Mouse (Mus musculus): ENCODE data around the gene Fis1. TPM values are rescaled to one million over a fixed set of nuclear protein-coding genes. Genes with fewer than 3 reads are reported as not detected.

The Fis1 gene
- 100 to 1,000 TPM; 184 to 185 TPM for total RNA-seq (2021)
- long read RNA-seq, experiment 1, transcript Fis1-201 (5 exons, 786 nt): major isoform, 33 of 39 reads
- long read RNA-seq, experiment 1, partial matches to known transcripts: 0 of 39 reads
- long read RNA-seq, experiment 1, other reads (novel, unspliced or antisense): 3 of 39 reads
- long read RNA-seq, experiment 2, transcript Fis1-202 (5 exons, 948 nt): minor isoform, 15 of 165 reads
- long read RNA-seq, experiment 2, transcript Fis1-201 (5 exons, 786 nt): major isoform, 140 of 165 reads
- long read RNA-seq, experiment 2, partial matches to known transcripts: 0 of 165 reads
- long read RNA-seq, experiment 2, other reads (novel, unspliced or antisense): 8 of 165 reads

DNA sequence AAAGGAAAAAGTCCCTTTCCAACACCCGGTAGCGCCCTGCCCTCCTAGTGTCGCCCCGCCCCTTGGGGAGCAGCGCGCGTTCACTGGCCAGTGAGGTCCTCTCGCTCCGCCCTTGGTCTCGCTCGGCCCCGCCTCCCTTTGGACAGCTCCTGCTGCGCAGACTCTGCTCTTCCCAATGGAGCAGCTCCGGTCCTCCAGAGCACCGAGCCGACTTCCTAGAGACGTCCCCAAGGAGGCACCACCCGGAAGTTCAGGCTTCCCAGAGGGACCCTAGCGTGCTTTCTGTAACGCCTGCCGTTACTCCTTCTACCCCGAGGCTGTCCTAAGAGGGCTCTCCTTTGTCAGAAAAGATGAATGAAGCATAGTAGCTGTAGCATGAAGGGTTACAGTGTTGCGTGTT is at the start of gene Fis1:
Fis1 (plus strand) TSS at position 261 of the 400 bp plus-strand sequence.
- DNase-seq (ENCODE audit: low spot score in 2 of 2): peak; percentile 89 to 91

DNA sequence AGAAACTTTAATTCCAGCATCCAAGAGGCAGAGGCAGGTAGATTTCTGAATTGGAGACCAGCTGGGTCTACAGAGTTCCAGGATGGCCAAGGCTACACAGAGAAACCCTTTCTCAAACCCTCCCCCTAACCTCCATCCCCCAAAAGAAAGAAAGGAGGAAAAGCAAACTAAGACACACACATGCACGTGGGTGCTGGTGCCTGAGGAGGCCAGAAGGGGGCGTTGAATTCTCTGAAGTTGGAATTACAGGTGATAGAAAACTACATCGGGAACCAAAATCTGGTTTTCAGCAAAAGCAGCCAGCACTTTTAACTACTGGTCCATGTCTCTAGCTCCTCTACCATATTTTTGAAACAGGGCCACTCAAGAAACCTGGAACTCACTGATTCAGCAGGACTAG is 48.5 kb upstream of the Fis1 start:
- no peak for DNase-seq (ENCODE audit: low spot score in 2 of 2)

DNA sequence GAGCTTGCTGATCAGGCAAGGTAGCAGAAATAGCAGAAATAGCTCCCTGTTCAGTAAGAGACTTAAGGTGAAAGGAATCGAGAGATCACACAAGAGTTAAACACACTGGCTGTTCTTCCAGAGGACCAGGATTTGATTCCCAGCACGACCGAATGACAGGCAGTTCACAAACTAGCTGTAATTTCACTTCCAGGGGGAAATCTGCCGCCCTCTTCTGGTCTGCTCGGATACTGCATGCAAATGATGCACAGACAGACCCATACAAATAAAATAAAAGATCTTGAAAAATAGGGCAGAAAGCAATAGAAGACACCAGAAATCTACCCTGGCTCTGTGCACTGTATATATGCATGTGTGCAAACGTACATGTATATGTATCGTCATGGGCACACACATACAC is 47.4 kb upstream of the Fis1 start:
- peak in 1 of 2 experiments; percentile 38 for DNase-seq (ENCODE audit: low spot score in 2 of 2)

DNA sequence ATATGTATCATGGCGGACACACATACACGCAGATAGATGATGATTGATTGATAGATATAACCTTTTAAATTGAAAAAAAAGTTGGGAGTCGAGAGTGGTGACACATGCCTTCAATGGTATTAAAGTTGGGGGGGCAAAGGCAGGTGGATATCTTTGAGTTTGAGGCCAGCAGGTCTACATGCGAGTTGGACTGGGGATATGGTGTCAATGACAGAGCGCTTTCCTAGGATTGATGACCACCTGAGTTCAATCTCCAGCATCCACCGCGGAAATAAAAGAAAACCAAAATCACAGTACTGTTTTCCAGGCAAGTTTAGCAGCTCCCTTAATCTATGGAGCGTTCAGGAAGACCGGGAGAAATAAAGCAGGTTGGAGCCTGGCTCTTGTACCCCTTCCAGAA is 45.5 kb upstream of the Fis1 start:
- no peak for DNase-seq (ENCODE audit: low spot score in 2 of 2)

DNA sequence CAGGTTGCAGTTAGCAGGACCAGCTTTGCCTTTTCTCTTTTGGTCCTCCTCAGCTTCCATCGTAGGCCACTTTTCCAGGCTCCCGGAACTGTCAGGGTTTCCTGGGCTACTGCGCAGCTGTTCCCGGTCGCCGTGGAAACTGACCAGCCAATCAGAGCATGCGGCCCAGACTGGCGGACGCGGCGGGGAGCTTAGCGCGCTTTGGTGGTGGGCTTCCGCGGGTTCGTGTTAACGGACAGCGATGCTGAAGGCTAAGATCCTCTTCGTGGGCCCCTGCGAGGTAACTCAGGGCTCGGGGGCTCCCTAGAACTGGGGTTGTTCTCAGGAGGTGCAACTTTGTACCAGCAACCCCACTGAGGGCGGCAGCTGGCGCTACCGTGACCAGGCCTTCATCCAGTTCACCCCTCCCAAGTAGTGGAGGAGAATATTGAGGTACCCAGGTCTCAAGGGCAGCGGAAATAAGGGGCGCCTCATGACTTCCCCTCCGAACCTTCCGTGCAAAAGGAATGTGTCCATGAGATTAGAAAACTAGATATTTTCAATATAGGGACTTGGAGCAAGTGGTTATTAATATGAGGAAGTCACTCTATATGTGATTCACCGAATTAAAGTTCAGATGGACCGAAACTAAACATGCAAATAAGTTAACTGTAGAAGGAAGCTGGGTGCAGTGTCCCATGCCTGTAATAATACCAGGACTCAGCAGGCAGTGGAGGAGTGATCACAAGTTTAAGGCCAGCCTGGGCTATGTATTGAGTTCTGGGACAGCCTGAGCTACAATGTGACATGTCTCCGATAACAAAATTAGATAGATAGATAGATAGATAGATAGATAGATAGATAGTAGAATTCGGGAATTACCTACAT is 44.9 kb upstream of the Fis1 start, which contains the start of gene Ift22:
Ift22 (plus strand) TSS at position 160 of the 867 bp plus-strand sequence.
- DNase-seq (ENCODE audit: low spot score in 2 of 2): peak; percentile 93 to 94

DNA sequence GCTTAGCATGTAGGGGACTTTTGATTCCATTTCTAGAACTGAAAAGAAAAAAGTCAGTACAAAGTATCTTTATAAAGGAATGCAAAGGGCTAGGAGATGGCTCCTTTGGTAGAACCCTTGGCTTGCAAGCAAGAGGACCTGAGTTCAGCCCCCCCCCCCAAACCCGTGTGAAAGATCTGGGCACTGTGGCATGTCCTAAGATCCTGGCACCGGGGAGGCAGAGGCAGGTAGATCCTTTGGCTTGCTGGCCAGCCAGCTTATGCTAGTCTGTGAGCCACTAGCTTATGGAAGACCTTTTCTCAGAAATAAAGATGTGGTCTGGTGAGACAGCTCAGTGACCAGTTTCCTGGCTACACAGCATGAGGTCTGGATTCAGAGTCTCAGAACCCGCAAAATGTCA is 38.9 kb upstream of the Fis1 start:
- DNase-seq (ENCODE audit: low spot score in 2 of 2): no peak

DNA sequence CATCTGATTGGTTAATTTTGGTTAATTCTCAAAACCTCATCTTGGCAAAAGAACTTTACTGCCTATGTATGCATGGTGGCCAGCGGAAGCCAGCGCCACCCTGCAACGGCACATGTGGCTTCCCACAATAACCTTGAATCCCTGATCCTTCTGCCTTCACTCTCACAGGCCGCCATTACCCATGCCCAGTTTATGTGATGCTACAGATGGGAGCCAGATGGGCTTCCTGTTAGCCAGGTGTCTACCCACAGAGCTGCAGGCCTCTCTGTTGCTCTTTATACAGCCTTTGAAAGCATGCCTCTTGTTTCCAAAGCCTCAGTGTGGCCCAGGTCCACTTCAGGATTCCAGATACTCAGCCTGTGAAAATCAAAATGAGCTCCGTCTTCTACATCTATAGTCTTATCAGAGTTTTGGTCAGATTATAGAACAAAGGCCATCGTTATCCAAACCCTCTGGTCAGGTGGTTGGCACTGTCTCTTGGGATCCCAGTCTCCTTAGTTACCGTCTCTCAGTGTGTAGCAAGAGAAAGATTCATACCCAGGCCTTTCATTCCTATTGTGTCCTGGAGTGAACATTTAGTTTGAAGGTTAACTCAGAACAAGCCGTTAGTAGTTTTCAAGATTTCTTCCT is 35.3 kb upstream of the Fis1 start:
- DNase-seq (ENCODE audit: low spot score in 2 of 2): no peak

DNA sequence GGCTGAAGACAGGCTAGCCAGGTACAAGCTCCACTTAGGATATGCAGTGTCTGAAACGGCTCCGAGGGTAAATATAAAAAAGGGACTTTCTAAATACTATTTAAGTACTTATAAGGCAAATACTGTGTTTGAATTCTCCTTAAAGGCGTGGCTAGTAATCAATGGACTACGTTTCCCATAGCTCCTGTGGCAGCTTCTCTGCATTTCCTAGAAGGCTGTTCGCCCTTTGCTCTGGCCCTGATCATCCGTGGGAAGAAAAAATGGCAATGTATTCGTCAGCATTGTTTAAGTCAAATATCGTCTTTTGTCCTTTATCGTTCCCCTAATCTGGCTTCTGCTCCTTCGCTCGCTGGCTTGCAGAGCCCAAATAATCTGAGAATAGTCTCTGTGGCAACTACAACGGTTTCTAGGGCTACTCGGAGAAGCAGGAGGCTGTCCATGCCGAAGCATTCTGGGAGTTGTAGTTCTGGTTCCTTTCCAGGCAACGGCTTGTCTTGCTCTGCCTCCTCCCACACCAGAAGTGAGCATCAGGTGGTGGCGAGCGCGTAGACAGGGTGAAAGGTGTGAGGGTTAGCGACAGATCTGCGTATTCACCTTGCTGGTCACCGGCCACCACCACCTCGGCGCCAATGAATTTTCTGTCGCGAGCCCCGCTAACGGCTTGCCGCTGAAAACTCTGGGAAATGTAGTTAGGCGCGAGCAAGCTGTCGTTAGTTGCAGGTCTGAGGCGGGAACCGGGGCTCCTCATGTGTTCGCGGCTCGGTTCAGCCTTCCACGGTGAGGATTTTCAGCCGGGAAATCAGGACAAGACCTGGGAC is 34.2 kb upstream of the Fis1 start:
- peak; percentile 52 to 53 for DNase-seq (ENCODE audit: low spot score in 2 of 2)

DNA sequence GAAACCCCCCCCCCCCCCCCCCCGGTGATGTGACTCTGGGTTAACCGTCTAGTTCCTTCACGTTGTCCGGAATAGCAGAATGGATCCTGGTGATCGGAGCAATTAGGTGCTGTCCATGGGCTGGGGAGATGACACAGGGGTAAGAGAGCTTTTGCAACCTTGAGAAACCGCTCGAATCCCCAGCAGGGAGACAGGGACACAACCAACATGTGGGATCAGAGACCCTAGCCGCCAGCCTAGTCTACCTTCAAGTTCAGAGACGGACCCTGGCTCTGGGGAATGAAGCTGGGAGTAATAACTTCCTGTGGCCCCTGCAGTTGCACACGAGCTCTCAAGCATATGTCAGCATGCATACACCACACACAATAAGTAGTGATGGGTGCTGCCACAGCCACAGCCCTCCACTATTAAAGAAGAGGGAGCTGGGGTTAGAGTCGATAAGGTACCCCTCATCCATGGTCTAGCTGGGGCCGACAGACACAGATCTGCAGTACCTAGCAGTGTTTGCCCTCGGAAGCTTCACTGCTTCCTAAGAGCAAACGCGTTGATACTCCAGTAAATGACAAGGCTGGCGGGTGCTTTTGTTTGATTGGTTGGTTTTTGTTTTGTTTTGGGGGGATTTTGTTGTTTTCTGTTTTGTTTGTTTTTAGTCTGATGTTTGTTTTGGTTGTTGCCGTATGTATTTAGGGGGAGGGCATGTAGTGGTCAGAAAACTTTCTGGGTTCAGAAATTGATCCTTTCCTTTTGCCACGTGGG is 33.4 kb upstream of the Fis1 start:
- DNase-seq (ENCODE audit: low spot score in 2 of 2): no peak

DNA sequence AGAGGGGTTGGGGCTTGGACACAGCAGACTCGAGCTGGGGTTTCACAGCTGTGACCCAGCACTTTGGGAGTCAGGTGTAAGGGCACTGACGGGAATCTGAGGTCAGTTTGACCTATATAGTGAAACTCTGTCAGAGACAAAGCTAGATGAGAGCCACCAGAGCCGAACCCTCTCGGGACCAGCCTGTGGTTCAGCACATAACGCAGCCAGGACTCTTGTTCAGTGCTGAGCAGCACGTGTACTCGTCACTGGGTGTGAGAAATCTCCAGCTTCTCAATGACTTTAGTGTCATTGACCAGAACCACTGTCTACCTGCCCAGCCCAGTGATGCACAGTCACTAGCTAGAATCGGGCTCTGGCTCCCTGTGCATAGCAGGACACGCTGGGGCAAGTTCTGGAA is 30.2 kb upstream of the Fis1 start:
- no peak for DNase-seq (ENCODE audit: low spot score in 2 of 2)

DNA sequence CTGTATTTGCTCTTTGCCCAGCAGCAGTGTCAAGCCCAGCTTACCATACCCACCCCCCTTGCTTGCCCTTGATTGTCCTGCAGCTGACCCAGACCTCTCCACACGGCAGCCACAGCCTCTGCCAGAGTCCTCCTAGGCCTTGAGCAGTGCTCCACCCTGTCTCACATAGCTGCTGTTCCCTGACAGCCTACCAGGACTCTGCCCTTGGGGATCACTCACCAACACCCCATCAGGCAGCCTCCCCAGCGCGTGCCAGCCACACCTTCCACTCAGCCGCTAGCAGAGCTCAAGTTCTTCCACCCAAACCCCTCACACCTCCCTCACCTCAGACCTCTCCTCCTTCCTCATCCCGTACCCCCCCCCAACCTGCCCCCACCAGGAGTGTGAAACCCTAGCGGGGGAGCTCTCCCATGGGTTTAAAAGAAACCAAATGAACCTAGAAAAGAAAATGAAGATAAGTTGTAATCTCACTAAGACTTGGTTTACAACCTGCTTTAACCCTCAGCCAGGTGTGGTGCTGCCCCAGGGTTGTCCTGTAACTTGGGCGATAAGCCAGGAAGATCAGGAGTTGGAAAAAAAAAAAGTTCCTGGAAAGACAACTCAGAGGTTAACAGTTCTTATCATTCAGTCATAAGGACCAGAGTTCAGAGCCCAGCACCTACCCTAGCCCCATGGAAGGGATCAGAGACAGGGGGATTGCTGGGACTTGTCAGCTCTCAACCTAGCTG is 29.2 kb upstream of the Fis1 start:
- DNase-seq (ENCODE audit: low spot score in 2 of 2): no peak

DNA sequence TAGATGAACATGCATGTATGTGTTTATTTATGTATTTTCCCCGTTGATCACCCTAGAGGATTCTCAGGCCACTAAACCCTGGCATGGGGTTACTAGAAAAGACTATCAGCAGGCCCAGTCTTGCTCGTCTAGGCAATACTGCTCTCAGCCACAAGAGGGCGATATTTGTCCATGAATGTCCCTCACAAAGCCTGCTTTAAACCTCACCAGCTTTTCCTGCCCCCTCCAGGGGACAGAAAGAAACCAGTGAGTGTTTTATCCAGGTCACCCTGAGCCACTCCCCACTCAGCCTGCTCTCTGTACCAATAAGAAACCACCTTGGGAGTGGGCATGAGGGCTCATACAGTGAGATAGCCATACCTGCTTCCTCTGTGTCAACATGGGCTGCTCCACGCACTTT is 24.0 kb upstream of the Fis1 start:
- peak; percentile 82 to 83 for DNase-seq (ENCODE audit: low spot score in 2 of 2)

DNA sequence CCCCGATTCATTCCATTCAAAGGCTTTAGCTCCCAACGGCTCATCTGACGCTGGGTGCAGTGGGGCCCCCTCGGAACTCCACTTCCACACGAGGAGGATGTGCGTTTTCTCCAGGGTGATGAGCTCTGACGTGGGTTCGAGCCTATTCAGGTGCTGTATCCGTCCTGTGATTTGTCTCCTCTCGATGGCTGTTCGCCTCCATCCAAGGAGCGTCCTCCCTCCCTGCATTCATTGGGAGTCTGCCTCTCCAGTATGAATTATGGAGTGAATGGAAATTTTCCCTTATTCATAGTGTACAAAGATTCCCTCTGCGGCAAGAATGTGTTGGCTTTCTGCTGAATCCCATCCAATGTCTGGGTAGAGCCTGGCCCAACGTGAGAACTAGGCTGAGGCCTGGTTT is 21.2 kb upstream of the Fis1 start:
- no peak for DNase-seq (ENCODE audit: low spot score in 2 of 2)

DNA sequence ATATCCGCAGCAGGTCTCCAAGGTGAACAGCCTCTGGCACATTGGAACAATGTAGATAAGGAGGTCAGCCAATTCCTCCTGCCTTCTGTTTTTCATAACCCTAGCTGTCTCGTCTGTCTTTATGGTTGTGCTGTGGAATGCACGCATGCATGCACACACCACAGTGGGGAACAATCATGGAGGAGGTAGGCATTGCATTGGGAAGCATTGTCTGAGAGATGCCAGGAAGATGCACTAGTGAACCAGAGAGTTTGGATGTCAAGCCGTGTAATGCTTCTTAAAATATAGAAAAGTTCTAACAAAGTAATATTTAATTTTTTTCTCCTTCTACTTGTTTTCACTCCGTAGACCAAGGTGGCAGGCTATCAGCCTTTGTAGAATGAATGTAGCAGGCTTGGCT is 20.1 kb upstream of the Fis1 start:
- DNase-seq (ENCODE audit: low spot score in 2 of 2): no peak

DNA sequence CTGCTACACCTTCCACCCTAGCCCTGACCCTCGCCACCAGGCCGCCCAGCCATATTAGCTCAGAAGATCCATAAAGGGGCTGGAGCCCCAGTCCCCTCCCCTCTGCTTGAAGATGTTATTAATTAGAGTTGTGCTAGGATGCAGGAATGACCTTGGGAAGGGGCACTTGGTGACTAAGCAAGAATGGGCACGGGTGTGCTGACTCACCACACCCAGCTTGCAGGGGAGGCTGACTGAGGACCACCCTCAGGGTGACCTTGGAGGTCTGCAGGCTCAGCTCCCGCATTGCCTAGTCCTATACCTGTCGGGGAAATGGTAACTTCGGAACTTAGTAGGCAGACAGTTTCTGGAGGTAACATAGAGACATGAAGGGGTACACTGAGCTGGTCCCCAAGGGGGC is 19.1 kb upstream of the Fis1 start:
- no peak for DNase-seq (ENCODE audit: low spot score in 2 of 2)

DNA sequence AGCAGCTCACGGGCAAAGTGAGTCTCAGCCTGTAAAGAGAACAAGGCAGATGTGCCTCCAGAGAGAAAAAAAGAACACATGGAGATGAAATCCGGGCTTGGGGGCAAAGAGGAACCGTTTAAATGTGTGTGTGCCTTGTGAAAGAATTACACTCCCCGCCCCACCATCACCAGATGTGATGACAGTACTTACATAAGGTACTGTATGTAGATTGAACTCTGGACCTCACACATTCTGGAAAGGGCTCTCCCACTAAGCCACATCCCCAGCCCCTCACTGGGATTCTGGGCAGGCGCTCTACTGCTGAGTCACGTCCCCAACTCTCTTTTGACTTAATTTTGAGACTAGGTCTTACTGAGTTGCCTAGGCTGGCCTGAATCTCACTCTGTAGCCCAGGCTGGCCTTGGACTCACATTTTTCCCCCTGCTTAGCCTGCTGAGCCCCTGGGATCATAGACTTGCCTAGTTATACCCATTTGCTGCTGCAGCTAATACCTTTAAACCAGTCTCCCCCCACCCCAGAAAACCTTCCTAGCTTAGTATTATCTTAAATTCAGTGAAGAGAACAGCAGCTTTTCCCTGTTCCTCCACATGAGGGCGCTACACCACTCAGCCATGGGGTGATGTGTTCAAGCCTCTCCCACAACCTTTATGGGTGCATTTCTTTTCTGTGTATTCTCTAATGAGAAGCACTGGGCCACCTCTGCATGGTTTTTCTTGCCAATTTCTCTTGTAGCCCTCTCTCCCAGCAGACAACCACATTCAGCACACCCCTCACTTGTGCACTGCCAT is 17.0 kb upstream of the Fis1 start:
- DNase-seq (ENCODE audit: low spot score in 2 of 2): no peak

DNA sequence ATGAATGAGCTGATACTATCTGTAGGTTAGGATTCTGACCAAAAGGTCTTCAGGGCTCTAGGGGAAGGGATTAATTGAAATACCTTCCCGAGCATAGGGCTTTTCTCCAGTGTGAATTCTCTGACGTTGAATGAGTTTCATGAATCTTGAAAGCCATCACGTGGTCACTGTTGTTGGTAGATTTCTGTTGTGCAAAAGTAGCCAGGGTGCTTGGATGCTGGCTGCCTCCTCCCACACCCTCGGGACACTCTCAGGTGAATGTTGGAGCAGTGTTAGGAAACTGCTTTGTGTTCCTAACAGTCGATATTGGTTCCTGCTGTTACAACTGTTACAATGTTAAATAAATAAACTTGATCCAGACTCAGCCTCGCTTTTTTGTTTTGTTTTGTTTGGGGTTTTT is 16.3 kb upstream of the Fis1 start:
- no peak for DNase-seq (ENCODE audit: low spot score in 2 of 2)

DNA sequence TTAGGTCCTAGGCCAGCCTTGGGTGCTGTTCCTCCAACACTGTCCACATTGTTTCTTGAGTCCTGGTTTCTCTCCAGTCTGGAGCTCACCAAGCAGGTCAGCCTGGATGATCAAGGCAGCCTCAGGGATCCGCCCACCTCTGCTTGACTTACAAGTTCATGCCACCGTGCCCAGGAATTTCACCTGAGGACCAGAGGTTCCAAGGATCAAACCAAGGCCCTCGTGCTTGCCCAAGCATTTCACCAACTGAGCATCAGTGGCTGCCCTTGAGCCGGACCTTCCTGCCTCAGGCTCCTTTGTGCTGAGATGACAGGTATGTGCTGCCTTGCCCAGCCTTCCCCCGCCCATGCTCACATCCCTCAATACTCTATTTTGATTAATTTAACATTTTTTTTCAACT is 15.5 kb upstream of the Fis1 start:
- no peak for DNase-seq (ENCODE audit: low spot score in 2 of 2)

DNA sequence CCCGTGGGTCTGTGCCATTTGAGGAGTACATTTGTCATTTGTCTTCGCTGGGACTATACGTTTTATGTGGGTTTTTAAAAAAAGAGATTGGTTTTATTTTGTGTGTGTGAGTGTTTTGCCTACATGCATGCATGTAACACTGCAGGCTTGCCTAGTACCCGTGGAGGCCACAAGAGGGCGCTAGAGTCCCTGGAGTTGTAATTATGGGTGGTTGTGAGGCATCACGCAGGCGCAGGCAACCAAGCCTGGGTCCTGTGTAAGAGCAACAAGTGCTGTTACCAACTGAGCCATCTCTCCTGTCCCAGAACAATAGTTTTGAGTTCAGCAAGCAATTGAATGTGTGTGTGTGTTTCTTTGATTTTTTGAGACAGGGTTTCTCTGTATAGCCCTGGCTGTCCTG is 13.8 kb upstream of the Fis1 start:
- no peak for DNase-seq (ENCODE audit: low spot score in 2 of 2)
